Mouse (Mus musculus) hindbrain, embryonic 15.5 days (tissue): ENCODE results near the gene Gm826. TPM values are rescaled to one million over a fixed set of nuclear protein-coding genes. Genes with fewer than 3 reads are reported as not detected.

Experiments used
- ATAC-seq: fragments of 200-750 bp; cut with Nextera tagmentation; 2 replicates; pipeline ENCODE4 v1.8.0; 2017; ENCODE audit warnings: low read depth, moderate number of reproducible peaks, moderate TSS enrichment; ENCODE audit not compliant: low FRiP score
- H3K27ac ChIP-seq: fragments of 300-500 bp; sonication (generic); replicated peaks from 2 replicates; pipeline ENCODE4 v1.5.1; 2015; ENCODE audit warnings: mild to moderate bottlenecking, inconsistent platforms
- H3K27me3 ChIP-seq: fragments of 300-500 bp; sonication (generic); 2 replicates; pipeline ENCODE4 v1.6.1; 2015; ENCODE audit warnings: control low read depth, inconsistent platforms
- H3K36me3 ChIP-seq: fragments of 300-500 bp; sonication (generic); 2 replicates; pipeline ENCODE4 v1.6.1; 2015; ENCODE audit warnings: control low read depth, inconsistent platforms
- H3K4me1 ChIP-seq: fragments of 300-500 bp; sonication (generic); replicated peaks from 2 replicates; pipeline ENCODE4 v1.6.1; 2015; ENCODE audit warnings: control low read depth, inconsistent platforms
- H3K4me2 ChIP-seq: fragments of 300-500 bp; sonication (generic); 2 replicates; pipeline ENCODE4 v1.6.1; 2015; ENCODE audit warnings: moderate library complexity, mild to moderate bottlenecking, inconsistent platforms
- H3K4me3 ChIP-seq: fragments of 300-500 bp; sonication (generic); 2 replicates; pipeline ENCODE4 v1.5.1; 2015; ENCODE audit warnings: mild to moderate bottlenecking, inconsistent platforms
- H3K9ac ChIP-seq: fragments of 300-500 bp; sonication (generic); 2 replicates; pipeline ENCODE4 v1.6.1; 2015; ENCODE audit warnings: inconsistent platforms
- H3K9me3 ChIP-seq: fragments of 300-500 bp; sonication (generic); 2 replicates; pipeline ENCODE4 v1.6.1; 2016; ENCODE audit warnings: control low read depth, inconsistent platforms
- WGBS: fragments of 180-500 bp; shearing (Covaris S2); methylation state at CpG from one replicate; pipeline ENCODE4 v1.1.7; 2015; 5-methylcytosine and 5-hydroxymethylcytosine counted together
- polyA plus RNA-seq: library from polyadenylated mRNA; unstranded; fragments of >200 nt; fragmentation: Nextera tagmentation; extraction: Ambion mirVana; gene quantifications from 2 replicates; pipeline ENCODE4 v1.2.1, GENCODE M21; 2015

The Gm826 gene
- polyA plus RNA-seq, 1 experiment from 2014 or later, result not detected

GRCm38 (mm10) chr2:160364666-160365065 lies 30.7 kb upstream of the Gm826 start:
- peaks cover 53% of the 10 kb centered on the region for H3K27me3 ChIP-seq
- 3% methylated on average over 12 of the region's 12 CpGs for WGBS
- no peaks in the 10 kb centered on the region for H3K9me3 ChIP-seq
- no peak for ATAC-seq
- no peaks in the 10 kb centered on the region for H3K36me3 ChIP-seq
- peak overlapping the region; percentile 98 for H3K4me2 ChIP-seq
- H3K27ac ChIP-seq, result no peak overlapping the region
- no peak overlapping the region for H3K9ac ChIP-seq
- H3K4me1 ChIP-seq, result peaks cover 42% of the 10 kb centered on the region
- H3K4me3 ChIP-seq, result peak overlapping the region; percentile 54

GRCm38 (mm10) chr2:160364128-160364650 lies 30.2 kb upstream of the Gm826 start:
- Histone ChIP-seq H3K27me3 (peaks cover 52% of the 10 kb centered on the region), H3K36me3 (no peaks in the 10 kb centered on the region), H3K27ac (no peak overlapping the region), H3K9ac (no peak overlapping the region), H3K9me3 (no peaks in the 10 kb centered on the region), H3K4me2 (peak overlapping the region; percentile 98), H3K4me3 (peak overlapping the region; percentile 54), H3K4me1 (peaks cover 40% of the 10 kb centered on the region)
- 3% methylated on average over 9 of the region's 9 CpGs for WGBS
- ATAC-seq, result no peak

- peak overlapping the region; percentile 6; the same call in 1 of the 2 replicates for H3K4me3 ChIP-seq
- H3K9me3 ChIP-seq, result no peaks in the 10 kb centered on the region
- WGBS, result 30% methylated on average over 4 of the region's 4 CpGs
- H3K9ac ChIP-seq, result no peak overlapping the region
- H3K27ac ChIP-seq, result no peak overlapping the region
- H3K4me2 ChIP-seq, result 0 out of 2 replicates have a peak overlapping the region, but pooled peaks have one; percentile 3
- H3K4me1 ChIP-seq, result peaks cover 35% of the 10 kb centered on the region
- no peaks in the 10 kb centered on the region for H3K36me3 ChIP-seq
- ATAC-seq, result no peak
- H3K27me3 ChIP-seq, result peaks cover 52% of the 10 kb centered on the region
Observed at GRCm38 (mm10) chr2:160363201-160363600, 29.2 kb upstream of the Gm826 start.

GRCm38 (mm10) chr2:160361442-160362121 lies 27.6 kb upstream of the Gm826 start:
- Histone ChIP-seq H3K36me3 (no peaks in the 10 kb centered on the region), H3K27ac (no peak overlapping the region), H3K4me2 (0 out of 2 replicates have a peak overlapping the region, but pooled peaks have one; percentile 4), H3K4me3 (no peak overlapping the region), H3K9ac (no peak overlapping the region), H3K9me3 (no peaks in the 10 kb centered on the region), H3K27me3 (peaks cover 62% of the 10 kb centered on the region), H3K4me1 (peaks cover 20% of the 10 kb centered on the region)
- WGBS, result 15% methylated on average over 16 of the region's 16 CpGs
- no peak for ATAC-seq

GRCm38 (mm10) chr2:160360234-160360874 lies 26.4 kb upstream of the Gm826 start:
- peaks cover 60% of the 10 kb centered on the region for H3K27me3 ChIP-seq

GRCm38 (mm10) chr2:160358896-160359295 lies 24.9 kb upstream of the Gm826 start:
- 8% methylated on average over 4 of the region's 4 CpGs for WGBS
- no peak overlapping the region for H3K9ac ChIP-seq
- no peaks in the 10 kb centered on the region for H3K9me3 ChIP-seq
- no peak for ATAC-seq
- H3K27ac ChIP-seq, result no peak overlapping the region
- H3K36me3 ChIP-seq, result no peaks in the 10 kb centered on the region
- H3K27me3 ChIP-seq, result peaks cover 59% of the 10 kb centered on the region
- H3K4me1 ChIP-seq, result 0 out of 2 replicates have a peak, but pooled peaks cover 5% of the 10 kb centered on the region
- no peak overlapping the region for H3K4me2 ChIP-seq
- H3K4me3 ChIP-seq, result no peak overlapping the region

More at GRCm38 (mm10) chr2:160360234-160360874, 26.4 kb upstream of the Gm826 start:
- ATAC-seq, result no peak
- H3K4me3 ChIP-seq, result no peak overlapping the region
- no peak overlapping the region for H3K27ac ChIP-seq
- WGBS, result 11% methylated on average over 8 of the region's 8 CpGs
- no peak overlapping the region for H3K9ac ChIP-seq
- no peaks in the 10 kb centered on the region for H3K9me3 ChIP-seq
- H3K4me2 ChIP-seq, result 0 out of 2 replicates have a peak overlapping the region, but pooled peaks have one; percentile 4
- no peaks in the 10 kb centered on the region for H3K36me3 ChIP-seq
- peaks cover 9% of the 10 kb centered on the region for H3K4me1 ChIP-seq

- Histone ChIP-seq H3K27me3 (peaks cover 50% of the 10 kb centered on the region), H3K27ac (no peak overlapping the region), H3K9ac (no peak overlapping the region), H3K4me2 (no peak overlapping the region), H3K4me1 (0 out of 2 replicates have a peak, but pooled peaks cover 5% of the 10 kb centered on the region), H3K4me3 (no peak overlapping the region), H3K9me3 (no peaks in the 10 kb centered on the region), H3K36me3 (no peaks in the 10 kb centered on the region)
- 39% methylated on average over 4 of the region's 4 CpGs for WGBS
- ATAC-seq, result no peak
Observed at GRCm38 (mm10) chr2:160357442-160357841, 23.5 kb upstream of the Gm826 start.

GRCm38 (mm10) chr2:160356132-160356531 lies 22.2 kb upstream of the Gm826 start:
- H3K4me1 ChIP-seq, result 0 out of 2 replicates have a peak, but pooled peaks cover 5% of the 10 kb centered on the region
- ATAC-seq, result no peak
- peaks cover 39% of the 10 kb centered on the region for H3K27me3 ChIP-seq
- no peaks in the 10 kb centered on the region for H3K9me3 ChIP-seq
- no peak overlapping the region for H3K4me3 ChIP-seq
- no peaks in the 10 kb centered on the region for H3K36me3 ChIP-seq
- WGBS, result 47% methylated on average over 5 of the region's 5 CpGs
- no peak overlapping the region for H3K9ac ChIP-seq
- H3K27ac ChIP-seq, result no peak overlapping the region
- no peak overlapping the region for H3K4me2 ChIP-seq

- Histone ChIP-seq H3K4me1 (0 out of 2 replicates have a peak, but pooled peaks cover 5% of the 10 kb centered on the region), H3K9ac (no peak overlapping the region), H3K27me3 (peaks cover 28% of the 10 kb centered on the region), H3K27ac (no peak overlapping the region), H3K4me2 (no peak overlapping the region), H3K4me3 (no peak overlapping the region), H3K36me3 (no peaks in the 10 kb centered on the region), H3K9me3 (no peaks in the 10 kb centered on the region)
- whole genome bisulfite sequencing, result 66% methylated on average over 2 of the region's 2 CpGs
- no peak for ATAC-seq
Observed at GRCm38 (mm10) chr2:160354319-160354718, 20.4 kb upstream of the Gm826 start.

GRCm38 (mm10) chr2:160353581-160353980 lies 19.6 kb upstream of the Gm826 start:
- H3K4me2 ChIP-seq, result no peak overlapping the region
- no peak overlapping the region for H3K9ac ChIP-seq
- H3K27ac ChIP-seq, result no peak overlapping the region
- H3K4me3 ChIP-seq, result no peak overlapping the region
- 76% methylated on average over 2 of the region's 2 CpGs for WGBS
- H3K36me3 ChIP-seq, result no peaks in the 10 kb centered on the region
- no peaks in the 10 kb centered on the region for H3K9me3 ChIP-seq
- ATAC-seq, result no peak
- H3K4me1 ChIP-seq, result no peaks in the 10 kb centered on the region
- H3K27me3 ChIP-seq, result peaks cover 21% of the 10 kb centered on the region

- ATAC-seq, result no peak
- Histone ChIP-seq H3K4me1 (no peaks in the 10 kb centered on the region), H3K4me2 (no peak overlapping the region), H3K27me3 (peaks cover 4% of the 10 kb centered on the region; the same call in 1 of the 2 replicates), H3K36me3 (no peaks in the 10 kb centered on the region), H3K4me3 (no peak overlapping the region), H3K9ac (no peak overlapping the region), H3K27ac (no peak overlapping the region), H3K9me3 (no peaks in the 10 kb centered on the region)
- WGBS, result 28% methylated on average over 8 of the region's 8 CpGs
Observed at GRCm38 (mm10) chr2:160351038-160351574, 17.1 kb upstream of the Gm826 start.

GRCm38 (mm10) chr2:160349578-160349977 lies 15.6 kb upstream of the Gm826 start:
- no peak overlapping the region for H3K9ac ChIP-seq
- no peak overlapping the region for H3K27ac ChIP-seq
- H3K4me3 ChIP-seq, result no peak overlapping the region
- no peaks in the 10 kb centered on the region for H3K9me3 ChIP-seq
- H3K4me2 ChIP-seq, result no peak overlapping the region
- ATAC-seq, result no peak
- 78% methylated on average over 4 of the region's 4 CpGs for WGBS
- peaks cover 4% of the 10 kb centered on the region; the same call in 1 of the 2 replicates for H3K27me3 ChIP-seq
- H3K36me3 ChIP-seq, result no peaks in the 10 kb centered on the region
- no peaks in the 10 kb centered on the region for H3K4me1 ChIP-seq
